Mouse (Mus musculus) liver, embryonic 12.5 days (tissue): ENCODE results near the gene Afg3l1. TPM values are rescaled to one million over a fixed set of nuclear protein-coding genes. Genes with fewer than 3 reads are reported as not detected.
"Not testable (repeated sequence)": the region's sequence is repeated elsewhere in the genome, so short reads cannot be mapped to it uniquely, and the experiment has no call there.

Experiments
- ATAC-seq: fragments of 200-750 bp; cut with Nextera tagmentation; 2 replicates; pipeline ENCODE4 v1.8.0; 2017; ENCODE audit warnings: moderate number of reproducible peaks, mild to moderate bottlenecking, moderate library complexity
- H3K27ac ChIP-seq: fragments of 300-500 bp; sonication (generic); 2 replicates; pipeline ENCODE4 v1.5.1; 2016; ENCODE audit warnings: mild to moderate bottlenecking
- H3K27me3 ChIP-seq: fragments of 300-500 bp; sonication (generic); replicated peaks from 2 replicates; pipeline ENCODE4 v1.6.1; 2016; ENCODE audit warnings: mild to moderate bottlenecking, moderate library complexity
- H3K36me3 ChIP-seq: fragments of 300-500 bp; sonication (generic); 2 replicates; pipeline ENCODE4 v1.6.1; 2016; ENCODE audit warnings: mild to moderate bottlenecking, moderate library complexity
- H3K4me1 ChIP-seq: fragments of 300-500 bp; sonication (generic); 2 replicates; pipeline ENCODE4 v1.6.1; 2016
- H3K4me2 ChIP-seq: fragments of 300-500 bp; sonication (generic); 2 replicates; pipeline ENCODE4 v1.6.1; 2016; ENCODE audit warnings: mild to moderate bottlenecking, moderate library complexity
- H3K4me3 ChIP-seq: fragments of 300-500 bp; sonication (generic); 2 replicates; pipeline ENCODE4 v1.5.1; 2016; ENCODE audit warnings: mild to moderate bottlenecking, moderate library complexity
- H3K9ac ChIP-seq: fragments of 300-500 bp; sonication (generic); 2 replicates; pipeline ENCODE4 v1.6.1; 2016; ENCODE audit warnings: mild to moderate bottlenecking, moderate library complexity
- H3K9me3 ChIP-seq: fragments of 300-500 bp; sonication (generic); replicated peaks from 2 replicates; pipeline ENCODE4 v1.6.1; 2016; ENCODE audit warnings: mild to moderate bottlenecking, moderate library complexity
- WGBS: fragments of 180-500 bp; shearing (Covaris S2); methylation state at CpG from one replicate; pipeline ENCODE4 v1.1.7; 2016; ENCODE audit not compliant: insufficient replicate concordance; 5-methylcytosine and 5-hydroxymethylcytosine counted together
- polyA plus RNA-seq: library from polyadenylated mRNA; unstranded; fragments of >200 nt; fragmentation: Nextera tagmentation; extraction: Ambion mirVana; gene quantifications from 2 replicates; pipeline ENCODE4 v1.2.1, GENCODE M21; 2016

The Afg3l1 gene
- polyA plus RNA-seq, 1 experiment from 2014 or later: 38.0 TPM

DNA sequence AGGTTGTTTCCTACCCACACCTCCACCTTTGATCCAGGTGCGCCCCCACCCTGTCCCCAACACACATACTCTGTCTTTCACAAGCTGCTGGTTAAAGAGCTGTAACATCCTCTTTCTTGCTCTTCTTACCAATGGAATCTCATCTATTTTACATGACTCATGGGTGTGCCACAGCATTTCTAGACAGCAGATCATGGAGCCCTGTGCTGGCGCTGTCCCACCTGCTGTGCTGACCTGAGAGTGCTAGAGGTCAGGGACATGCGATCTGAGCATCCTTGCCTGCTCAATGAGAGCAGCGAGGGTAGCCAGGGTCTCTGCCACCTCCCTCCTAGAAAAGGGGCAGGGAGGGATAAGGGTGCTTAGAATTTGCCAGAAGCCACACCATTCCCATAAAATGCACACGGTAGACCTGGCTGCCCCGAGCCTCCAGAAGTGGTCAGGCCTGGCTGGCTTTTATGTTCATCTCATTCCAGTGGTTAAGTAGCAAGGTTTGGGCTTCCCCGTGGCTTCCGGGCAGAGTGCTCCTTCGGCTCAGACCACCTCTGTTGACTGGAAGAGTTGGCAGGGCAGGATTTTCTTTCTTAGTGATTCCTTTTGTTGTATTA, 27.0 kb downstream of the Afg3l1 start:
- peaks cover 4% of the 10 kb centered on the region; the same call in 1 of the 2 replicates for H3K4me1 ChIP-seq
- H3K27ac ChIP-seq: no peak overlapping the region
- no peak for ATAC-seq
- 86% methylated on average over 9 of the region's 9 CpGs for WGBS
- no peak overlapping the region for H3K4me3 ChIP-seq
- peaks cover 84% of the 10 kb centered on the region for H3K36me3 ChIP-seq
- no peaks in the 10 kb centered on the region for H3K27me3 ChIP-seq
- H3K9me3 ChIP-seq: no peaks in the 10 kb centered on the region
- no peak overlapping the region for H3K4me2 ChIP-seq
- no peak overlapping the region for H3K9ac ChIP-seq

DNA sequence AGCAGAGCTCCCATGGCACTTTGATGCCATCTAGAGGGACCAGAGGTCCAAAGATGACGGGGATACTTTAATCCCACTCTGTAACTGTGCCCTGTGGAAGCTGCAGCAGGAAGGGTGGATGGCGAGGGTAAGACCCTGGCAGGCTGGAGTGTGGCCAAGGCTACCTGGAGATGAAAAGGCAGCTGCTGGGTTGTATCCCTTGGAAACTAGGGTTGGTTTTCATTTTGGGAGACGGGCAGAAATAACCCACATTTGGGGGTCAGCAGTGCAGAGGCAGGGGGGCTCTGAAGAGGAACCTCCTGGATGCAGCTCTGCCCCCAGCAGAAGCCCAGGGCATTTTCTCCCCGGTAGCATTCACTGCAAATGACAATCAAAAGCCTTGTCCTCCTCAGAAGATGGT, 27.6 kb downstream of the Afg3l1 start:
- ATAC-seq: no peak
- no peaks in the 10 kb centered on the region for H3K9me3 ChIP-seq
- no peak overlapping the region for H3K27ac ChIP-seq
- H3K4me2 ChIP-seq: no peak overlapping the region
- no peak overlapping the region for H3K4me3 ChIP-seq
- H3K9ac ChIP-seq: no peak overlapping the region
- H3K27me3 ChIP-seq: no peaks in the 10 kb centered on the region
- H3K36me3 ChIP-seq: peaks cover 78% of the 10 kb centered on the region
- H3K4me1 ChIP-seq: peaks cover 4% of the 10 kb centered on the region; the same call in 1 of the 2 replicates
- WGBS: 77% methylated on average over 4 of the region's 4 CpGs

DNA sequence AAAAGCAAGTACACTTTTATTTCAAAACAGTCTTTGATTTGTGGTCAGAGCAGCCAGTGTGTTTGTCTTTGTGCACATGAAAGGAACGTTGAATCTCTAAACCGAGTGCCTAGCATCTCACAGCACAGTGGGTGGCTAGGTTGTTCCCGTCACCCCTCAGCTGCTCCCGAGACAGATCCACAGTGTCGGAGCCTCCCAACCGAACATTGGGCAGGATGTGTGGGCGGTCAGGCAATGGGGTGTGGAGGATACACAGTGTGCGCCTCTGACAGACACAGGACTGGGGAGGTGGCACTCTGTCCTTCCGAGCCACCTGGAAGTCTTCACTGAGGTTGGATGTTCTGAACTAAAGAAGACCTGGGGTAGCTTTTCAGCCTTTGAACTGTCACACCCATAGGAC, 28.0 kb downstream of the Afg3l1 start:
- WGBS: 83% methylated on average over 9 of the region's 9 CpGs
- no peak for ATAC-seq
- peaks cover 74% of the 10 kb centered on the region for H3K36me3 ChIP-seq

DNA sequence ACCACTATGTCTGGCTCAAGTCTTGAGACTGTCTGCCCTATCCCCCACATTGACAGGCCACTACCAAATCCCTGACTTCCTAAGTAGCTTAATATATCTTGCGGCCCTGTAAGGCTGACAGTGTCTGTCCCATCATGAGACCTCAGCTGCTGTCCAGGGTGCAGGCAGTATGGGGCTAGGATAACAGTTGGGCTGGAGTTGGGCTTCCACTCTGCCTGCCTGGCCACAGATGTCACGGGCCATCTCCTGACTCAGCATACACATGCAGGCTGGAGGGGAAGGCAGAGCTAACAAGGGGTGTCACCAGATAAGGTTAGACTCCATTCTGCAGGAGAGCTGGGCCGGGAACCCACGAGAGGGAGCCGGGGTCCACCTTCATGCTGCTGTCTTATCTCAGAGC, 29.4 kb downstream of the Afg3l1 start:
- Histone ChIP-seq H3K4me2 (no peak overlapping the region), H3K9me3 (no peaks in the 10 kb centered on the region), H3K4me3 (no peak overlapping the region), H3K27ac (no peak overlapping the region), H3K36me3 (peaks cover 60% of the 10 kb centered on the region), H3K27me3 (peaks cover 14% of the 10 kb centered on the region), H3K9ac (no peak overlapping the region), H3K4me1 (peaks cover 4% of the 10 kb centered on the region; the same call in 1 of the 2 replicates)
- peak; percentile 42; the same call in 1 of the 2 replicates for ATAC-seq
- WGBS: 38% methylated on average over 5 of the region's 5 CpGs

More for the DNA sequence above, 28.0 kb downstream of the Afg3l1 start:
- Histone ChIP-seq H3K9me3 (no peaks in the 10 kb centered on the region), H3K27ac (no peak overlapping the region), H3K4me1 (peaks cover 4% of the 10 kb centered on the region; the same call in 1 of the 2 replicates), H3K4me2 (no peak overlapping the region), H3K4me3 (no peak overlapping the region), H3K9ac (no peak overlapping the region), H3K27me3 (peaks cover 4% of the 10 kb centered on the region; the same call in 1 of the 2 replicates)

DNA sequence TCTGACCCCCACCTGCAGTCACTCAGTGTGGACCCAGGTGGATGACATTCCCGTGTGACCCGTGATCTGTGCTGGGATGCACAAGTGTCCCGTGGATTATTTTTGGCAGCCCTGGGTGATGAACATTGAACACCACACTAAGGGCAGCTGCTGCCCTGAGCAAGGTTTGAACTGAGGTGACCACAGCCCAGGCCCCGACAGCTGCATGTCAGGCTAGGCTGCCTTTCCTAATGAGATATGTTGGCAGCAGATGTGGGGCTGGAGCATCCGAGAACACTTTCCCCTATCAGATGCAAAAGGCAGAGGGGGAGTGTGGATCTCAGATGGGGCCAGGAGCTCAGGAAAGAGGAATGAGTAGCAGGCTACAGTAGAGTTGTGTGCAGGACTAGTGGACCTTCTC, 33.1 kb downstream of the Afg3l1 start:
- Histone ChIP-seq H3K4me1 (peaks cover 20% of the 10 kb centered on the region), H3K9ac (no peak overlapping the region), H3K27ac (no peak overlapping the region), H3K4me3 (no peak overlapping the region), H3K27me3 (peaks cover 50% of the 10 kb centered on the region), H3K36me3 (peaks cover 23% of the 10 kb centered on the region), H3K9me3 (no peaks in the 10 kb centered on the region), H3K4me2 (no peak overlapping the region)
- 62% methylated on average over 5 of the region's 5 CpGs for whole genome bisulfite sequencing
- ATAC-seq: no peak

DNA sequence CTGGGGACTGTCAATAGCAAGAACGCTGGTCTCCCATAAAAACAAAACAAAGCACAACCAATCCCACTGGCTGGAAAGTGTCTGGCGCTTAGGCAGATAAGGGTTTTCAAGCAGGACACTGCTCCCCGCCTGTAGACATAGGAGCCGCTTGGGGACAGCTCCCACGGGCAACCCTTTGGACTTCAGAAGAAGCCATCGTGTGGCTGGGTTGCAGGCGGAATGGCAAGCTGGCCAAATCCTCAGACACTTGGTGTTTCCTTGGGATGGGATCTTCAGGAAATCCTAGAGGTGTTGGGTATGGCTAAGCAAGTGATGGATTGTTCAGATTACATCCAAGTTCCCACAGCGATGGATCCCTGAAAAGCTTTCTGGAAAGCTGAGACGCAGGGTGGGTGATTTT, 36.4 kb downstream of the Afg3l1 start:
- Histone ChIP-seq H3K9me3 (no peaks in the 10 kb centered on the region), H3K9ac (no peak overlapping the region), H3K27ac (no peak overlapping the region), H3K27me3 (peaks cover 73% of the 10 kb centered on the region), H3K4me3 (peak overlapping the region; percentile 58; the same call in 1 of the 2 replicates), H3K4me2 (peak overlapping the region; percentile 81), H3K4me1 (peaks cover 27% of the 10 kb centered on the region), H3K36me3 (peaks cover 2% of the 10 kb centered on the region; the same call in 1 of the 2 replicates)
- WGBS: 6% methylated on average over 9 of the region's 9 CpGs
- no peak for ATAC-seq

DNA sequence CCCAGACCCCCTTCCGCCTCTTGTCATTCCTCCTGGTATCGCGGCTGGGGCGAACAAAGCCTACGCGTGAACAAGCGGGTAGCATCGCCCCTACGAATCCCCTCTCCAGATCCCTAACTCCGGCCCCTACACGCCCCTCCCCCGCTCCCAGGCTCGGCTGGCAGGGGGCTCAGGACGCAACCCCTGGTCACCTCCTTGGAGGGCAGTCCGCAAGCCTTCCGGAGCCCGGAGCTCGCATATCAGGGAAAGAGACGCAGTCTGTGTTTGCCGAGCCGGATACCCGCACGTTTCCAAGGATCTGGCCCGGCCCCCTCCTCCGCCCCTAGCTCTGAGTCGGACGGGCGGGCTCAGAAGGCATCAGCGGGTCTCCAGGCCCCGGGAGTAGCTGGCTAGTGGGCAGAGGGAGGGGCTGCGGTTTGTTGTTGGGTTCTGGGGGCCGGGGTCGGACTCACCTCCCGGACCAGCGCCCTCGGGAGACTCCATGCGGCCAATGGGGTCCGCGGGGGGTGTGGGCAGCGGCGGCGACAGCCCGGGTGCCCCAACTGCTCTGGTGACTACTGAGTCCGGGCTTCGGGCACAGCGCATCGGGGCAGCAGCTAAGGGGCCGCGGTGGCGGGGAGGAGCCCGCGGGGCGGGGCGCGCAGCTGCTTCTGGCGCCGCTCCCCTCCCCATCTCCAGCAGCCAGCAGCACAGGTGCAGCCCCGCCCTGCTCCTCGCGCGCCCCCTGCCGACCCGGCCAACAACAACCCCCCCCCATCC, 37.3 kb downstream of the Afg3l1 start, which contains the start of gene Dbndd1:
TSS of gene Dbndd1 (minus strand) at position 683 of the 759 bp plus-strand sequence.
- Histone ChIP-seq H3K36me3 (no peaks in the 10 kb centered on the region; the same call in 1 of the 2 replicates), H3K27ac (no peak within 1 kb of the TSS), H3K4me3 (peak within 1 kb of the TSS; percentile 58), H3K9ac (peak within 1 kb of the TSS; percentile 46; the same call in 1 of the 2 replicates), H3K4me1 (peaks cover 33% of the 10 kb centered on the region), H3K9me3 (no peaks in the 10 kb centered on the region), H3K4me2 (peak within 1 kb of the TSS; percentile 81), H3K27me3 (peaks cover 73% of the 10 kb centered on the region)
- WGBS: 1% methylated on average over 49 of the region's 63 CpGs
- ATAC-seq: no peak

DNA sequence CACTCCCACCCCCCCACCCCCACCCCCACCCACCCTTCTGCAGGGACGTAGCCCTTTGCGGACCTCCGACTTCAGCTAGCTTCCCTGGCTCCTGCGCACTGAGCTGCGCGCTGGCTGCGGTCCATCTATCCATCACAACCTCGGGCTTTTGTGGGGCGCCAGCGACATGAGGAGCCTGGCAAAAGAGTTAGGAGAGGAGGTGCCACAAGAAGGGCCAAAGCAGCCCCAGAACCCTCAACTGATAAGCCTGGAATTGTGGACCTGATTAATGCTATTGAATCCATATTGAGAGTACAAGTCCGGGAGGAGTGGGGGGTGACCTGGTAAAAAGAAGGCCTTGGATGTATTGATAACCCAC, 37.8 kb downstream of the Afg3l1 start:
- WGBS: 7% methylated on average over 11 of the region's 11 CpGs
- Histone ChIP-seq H3K9me3 (no peaks in the 10 kb centered on the region), H3K4me3 (peak overlapping the region; percentile 58), H3K9ac (0 out of 2 replicates have a peak overlapping the region, but pooled peaks have one; percentile 46), H3K27ac (no peak overlapping the region), H3K36me3 (no peaks in the 10 kb centered on the region), H3K4me2 (peak overlapping the region; percentile 81), H3K27me3 (peaks cover 70% of the 10 kb centered on the region), H3K4me1 (peaks cover 33% of the 10 kb centered on the region)
- ATAC-seq: no peak

DNA sequence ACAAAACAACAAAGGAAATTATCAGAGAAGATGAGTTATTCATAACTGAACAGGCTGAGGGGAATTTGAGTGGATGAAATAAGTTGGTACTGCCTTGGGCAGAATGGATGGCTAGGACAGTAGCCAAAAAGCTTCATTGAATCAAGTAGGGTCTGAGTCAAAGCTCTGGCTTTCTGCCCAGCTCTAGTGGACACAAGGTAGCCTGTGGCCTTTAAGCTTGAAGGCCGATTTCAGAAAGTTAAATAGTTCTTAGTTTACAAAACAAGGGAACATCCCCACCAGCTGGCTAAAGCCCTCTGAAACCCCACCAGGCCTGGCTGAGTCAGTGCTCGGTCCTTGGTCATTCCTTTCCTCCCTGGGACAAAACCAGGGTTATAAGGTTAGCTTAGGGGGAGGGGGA, 38.9 kb downstream of the Afg3l1 start:
- Histone ChIP-seq H3K27ac (no peak overlapping the region), H3K4me2 (no peak overlapping the region), H3K27me3 (peaks cover 59% of the 10 kb centered on the region), H3K36me3 (peaks cover 4% of the 10 kb centered on the region), H3K4me3 (no peak overlapping the region), H3K4me1 (peaks cover 33% of the 10 kb centered on the region), H3K9ac (no peak overlapping the region), H3K9me3 (no peaks in the 10 kb centered on the region)
- WGBS: 46% methylated on average over 2 of the region's 2 CpGs
- ATAC-seq: no peak

- 31% methylated on average over 10 of the region's 10 CpGs for WGBS
Observed at GRCm38 (mm10) chr8:123518172-123518571, 40.5 kb downstream of the Afg3l1 start.

DNA sequence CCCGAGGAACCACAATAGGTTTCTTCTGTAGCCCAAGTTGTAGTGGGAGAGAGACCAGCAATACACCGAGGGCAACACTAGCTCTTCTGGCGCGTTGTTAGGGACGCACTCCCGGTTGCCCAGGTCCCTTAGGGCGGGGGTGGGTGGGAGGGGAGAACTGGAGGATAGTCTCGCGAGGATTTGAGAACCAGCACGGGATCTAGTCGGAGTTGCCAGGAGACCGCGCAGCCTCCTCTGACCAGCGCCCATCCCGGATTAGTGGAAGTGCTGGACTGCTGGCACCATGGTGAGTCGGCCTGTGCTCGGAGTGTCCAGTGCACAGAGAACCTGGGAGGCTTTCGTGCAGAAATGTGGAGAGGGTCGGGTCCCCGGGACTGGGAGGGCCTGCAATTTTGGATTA, 41.0 kb downstream of the Afg3l1 start, which contains the start of gene Gas8:
TSS of gene Gas8 (plus strand) at position 168 of the 400 bp plus-strand sequence.
- ATAC-seq: peak; percentile 87
- peaks cover 33% of the 10 kb centered on the region for H3K4me1 ChIP-seq
- no peak within 1 kb of the TSS for H3K27ac ChIP-seq
- peak within 1 kb of the TSS; percentile 57 for H3K9ac ChIP-seq
- peak within 1 kb of the TSS; percentile 63 for H3K4me3 ChIP-seq
- peaks cover 44% of the 10 kb centered on the region for H3K27me3 ChIP-seq
- H3K4me2 ChIP-seq: peak within 1 kb of the TSS; percentile 86
- H3K9me3 ChIP-seq: no peaks in the 10 kb centered on the region
- 0% methylated on average over 20 of the region's 20 CpGs for WGBS
- peaks cover 18% of the 10 kb centered on the region for H3K36me3 ChIP-seq

More at GRCm38 (mm10) chr8:123518172-123518571, 40.5 kb downstream of the Afg3l1 start:
- no peaks in the 10 kb centered on the region for H3K9me3 ChIP-seq
- H3K36me3 ChIP-seq: peaks cover 15% of the 10 kb centered on the region
- no peak overlapping the region for H3K27ac ChIP-seq
- peaks cover 33% of the 10 kb centered on the region for H3K4me1 ChIP-seq
- no peak overlapping the region for H3K9ac ChIP-seq
- H3K4me2 ChIP-seq: peak overlapping the region; percentile 86
- peak overlapping the region; percentile 63 for H3K4me3 ChIP-seq
- no peak for ATAC-seq
- H3K27me3 ChIP-seq: peaks cover 49% of the 10 kb centered on the region

DNA sequence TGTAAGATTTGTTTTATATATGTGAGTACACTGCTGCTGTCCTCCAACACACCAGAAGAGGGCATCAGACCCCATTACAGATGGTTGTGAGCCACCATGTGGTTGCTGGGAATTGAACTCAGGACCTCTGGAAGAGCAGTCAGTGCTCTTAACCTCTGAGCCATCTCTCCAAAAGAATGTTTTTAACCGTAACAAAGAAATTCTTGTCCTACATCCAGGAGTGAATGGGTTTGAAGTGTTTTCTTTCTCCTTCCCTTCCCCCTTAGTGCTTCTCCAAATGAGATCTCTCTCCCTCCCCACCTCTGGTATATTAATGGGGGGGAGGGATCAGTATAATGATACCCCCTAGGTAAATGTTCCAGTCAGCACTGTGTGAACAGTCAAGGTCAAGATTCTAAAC, 42.3 kb downstream of the Afg3l1 start:
- H3K36me3 ChIP-seq: peaks cover 32% of the 10 kb centered on the region
- not testable (repeated sequence) for H3K9me3 ChIP-seq, H3K4me2 ChIP-seq, H3K9ac ChIP-seq, ATAC-seq, H3K4me3 ChIP-seq, H3K27ac ChIP-seq
- peaks cover 25% of the 10 kb centered on the region for H3K4me1 ChIP-seq
- peaks cover 30% of the 10 kb centered on the region for H3K27me3 ChIP-seq
- WGBS: 75% methylated on average over 1 of the region's 1 CpGs
